Mouse (Mus musculus) embryo, embryonic 11 days (tissue): ENCODE measurements at regions not wholly inside any gene's neighbourhood (a gene's known extent, or its start where the extent isn't known, plus 50 kb on each side); places are given as distances from the start of the nearest gene placed in this dataset.

Source experiments
- DNase-seq: peaks from one replicate; pipeline ENCODE4 v3.0.0-alpha.2; 2015

- DNase-seq: no peak
Observed at GRCm38 (mm10) chr9:61669729-61670520, 244.4 kb downstream of the Rplp1 start.

GRCm38 (mm10) chr9:61668723-61669122 lies 245.6 kb downstream of the Rplp1 start:
- DNase-seq: no peak

- no peak for DNase-seq
Observed at GRCm38 (mm10) chr9:61668157-61668697, 246.1 kb downstream of the Rplp1 start.

GRCm38 (mm10) chr9:61667453-61668074 lies 246.8 kb downstream of the Rplp1 start:
- DNase-seq: no peak

- DNase-seq: no peak
Observed at GRCm38 (mm10) chr9:61666761-61667332, 247.5 kb downstream of the Rplp1 start.

GRCm38 (mm10) chr9:61666118-61666517 lies 248.2 kb downstream of the Rplp1 start:
- no peak for DNase-seq

GRCm38 (mm10) chr9:61665254-61665653 lies 249.1 kb downstream of the Rplp1 start:
- no peak for DNase-seq

GRCm38 (mm10) chr9:61664000-61664622 lies 250.2 kb downstream of the Rplp1 start:
- DNase-seq: no peak

- DNase-seq: no peak
Observed at GRCm38 (mm10) chr9:61662055-61663028, 252.0 kb downstream of the Rplp1 start.

- no peak for DNase-seq
Observed at GRCm38 (mm10) chr9:61660191-61660590, 254.2 kb downstream of the Rplp1 start.

GRCm38 (mm10) chr9:61657996-61658395 lies 256.3 kb downstream of the Rplp1 start:
- DNase-seq: no peak

GRCm38 (mm10) chr9:61655433-61655981 lies 258.8 kb downstream of the Rplp1 start:
- DNase-seq: no peak

- peak; percentile 65 for DNase-seq
Observed at GRCm38 (mm10) chr9:61645661-61646425, 268.5 kb downstream of the Rplp1 start.

- DNase-seq: no peak
Observed at GRCm38 (mm10) chr9:61640739-61641138, 268.6 kb downstream of the Tle3 start.

- DNase-seq: no peak
Observed at GRCm38 (mm10) chr9:61638908-61639307, 266.7 kb downstream of the Tle3 start.

- DNase-seq: no peak
Observed at GRCm38 (mm10) chr9:61633936-61634335, 261.8 kb downstream of the Tle3 start.

GRCm38 (mm10) chr9:61632602-61633001 lies 260.4 kb downstream of the Tle3 start:
- no peak for DNase-seq

- no peak for DNase-seq
Observed at GRCm38 (mm10) chr9:61631097-61631496, 258.9 kb downstream of the Tle3 start.

- DNase-seq: no peak
Observed at GRCm38 (mm10) chr9:61627801-61628574, 255.8 kb downstream of the Tle3 start.

GRCm38 (mm10) chr9:61622933-61623332 lies 250.8 kb downstream of the Tle3 start:
- DNase-seq: peak; percentile 39
